Mouse (Mus musculus): ENCODE measurements at regions not wholly inside any gene's neighbourhood (a gene's known extent, or its start where the extent isn't known, plus 50 kb on each side); places are given as distances from the start of the nearest gene placed in this dataset.
A peak's percentile ranks its signal among the peaks of the same experiment; 100 is the strongest.
"Not testable (repeated sequence)": the region's sequence is repeated elsewhere in the genome, so short reads cannot be mapped to it uniquely, and the experiment has no call there.

GRCm38 (mm10) chr16:29917989-29918388 lies 146.2 kb upstream of the Hes1 start:
- 64% methylated on average over 3 of the region's 3 CpGs for whole genome bisulfite sequencing
- Histone ChIP-seq H3K4me1 (replicated peaks) (no peaks in the 10 kb centered on the region), H3K4me2 (replicated peaks) (no peak overlapping the region), H3K9ac (no peak overlapping the region), H3K9me3 (no peaks in the 10 kb centered on the region), H3K36me3 (no peaks in the 10 kb centered on the region), H3K4me3 (replicated peaks) (no peak overlapping the region), H3K27ac (no peak overlapping the region), H3K27me3 (replicated peaks) (no peaks in the 10 kb centered on the region)
- ATAC-seq: no peak

GRCm38 (mm10) chr16:29918396-29918795 lies 145.8 kb upstream of the Hes1 start:
- Histone ChIP-seq H3K9ac (no peak overlapping the region), H3K27ac (no peak overlapping the region), H3K4me1 (replicated peaks) (no peaks in the 10 kb centered on the region), H3K27me3 (replicated peaks) (no peaks in the 10 kb centered on the region), H3K36me3 (no peaks in the 10 kb centered on the region), H3K4me2 (replicated peaks) (no peak overlapping the region), H3K4me3 (replicated peaks) (no peak overlapping the region), H3K9me3 (no peaks in the 10 kb centered on the region)
- 92% methylated on average over 6 of the region's 6 CpGs for WGBS
- no peak for ATAC-seq

DNA sequence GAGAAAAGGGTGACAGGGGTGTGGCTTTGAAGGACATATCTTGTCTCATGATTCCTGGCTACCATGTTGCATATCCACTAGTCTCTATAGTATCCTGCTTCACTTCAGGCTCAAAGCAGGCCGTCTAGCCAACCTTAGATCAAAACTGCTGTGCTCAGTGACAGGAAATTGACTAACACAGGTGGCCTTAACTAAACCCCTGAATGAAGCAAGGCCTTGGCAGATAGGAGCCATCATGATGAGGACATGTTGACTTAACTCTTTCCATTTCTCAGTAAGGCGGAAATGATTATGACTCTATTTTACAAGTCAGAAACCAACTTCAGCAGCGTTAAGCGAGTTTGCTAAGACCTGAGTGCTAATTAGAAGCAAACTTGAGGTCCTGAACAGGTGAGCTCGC lies 143.2 kb upstream of the Hes1 start:
- H3K36me3 ChIP-seq: no peaks in the 10 kb centered on the region
- no peaks in the 10 kb centered on the region for H3K4me1 ChIP-seq (replicated peaks)
- H3K4me3 ChIP-seq (replicated peaks): no peak overlapping the region
- no peak overlapping the region for H3K27ac ChIP-seq
- H3K9me3 ChIP-seq: no peaks in the 10 kb centered on the region
- ATAC-seq: no peak
- H3K4me2 ChIP-seq (replicated peaks): no peak overlapping the region
- WGBS: 73% methylated on average over 5 of the region's 5 CpGs
- H3K9ac ChIP-seq: no peak overlapping the region
- no peaks in the 10 kb centered on the region for H3K27me3 ChIP-seq (replicated peaks)

DNA sequence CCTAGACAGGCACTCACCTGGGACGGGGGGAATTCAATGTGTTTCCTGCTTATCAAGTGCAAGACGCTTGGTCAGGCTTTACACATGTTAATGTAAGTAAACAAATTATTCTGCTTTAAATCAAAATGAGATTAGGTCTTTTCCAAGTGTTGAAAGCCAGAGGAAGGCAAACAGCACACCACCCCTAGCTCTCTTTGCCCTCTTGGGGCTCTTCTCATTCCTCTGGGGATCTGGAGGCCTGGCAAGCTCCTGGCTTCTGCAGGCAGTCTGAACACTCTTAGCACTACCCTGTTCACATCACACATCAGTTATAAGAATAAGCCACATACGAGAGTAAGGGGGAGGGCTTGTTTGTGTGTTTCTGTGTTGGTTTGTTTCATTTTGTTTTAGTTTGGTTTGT lies 142.8 kb upstream of the Hes1 start:
- no peak overlapping the region for H3K27ac ChIP-seq
- no peaks in the 10 kb centered on the region for H3K36me3 ChIP-seq
- no peak overlapping the region for H3K9ac ChIP-seq
- no peaks in the 10 kb centered on the region for H3K9me3 ChIP-seq
- no peak overlapping the region for H3K4me2 ChIP-seq (replicated peaks)
- no peak for ATAC-seq
- 59% methylated on average over 3 of the region's 3 CpGs for WGBS
- H3K4me3 ChIP-seq (replicated peaks): no peak overlapping the region
- H3K4me1 ChIP-seq (replicated peaks): no peaks in the 10 kb centered on the region
- no peaks in the 10 kb centered on the region for H3K27me3 ChIP-seq (replicated peaks)

GRCm38 (mm10) chr16:29927276-29927675 lies 136.9 kb upstream of the Hes1 start:
- H3K27ac ChIP-seq; ATAC-seq; H3K27me3 ChIP-seq (replicated peaks); H3K4me3 ChIP-seq (replicated peaks); H3K9me3 ChIP-seq; H3K4me2 ChIP-seq (replicated peaks); H3K36me3 ChIP-seq; H3K9ac ChIP-seq; H3K4me1 ChIP-seq (replicated peaks): not testable (repeated sequence)
- 84% methylated on average over 11 of the region's 11 CpGs for WGBS

DNA sequence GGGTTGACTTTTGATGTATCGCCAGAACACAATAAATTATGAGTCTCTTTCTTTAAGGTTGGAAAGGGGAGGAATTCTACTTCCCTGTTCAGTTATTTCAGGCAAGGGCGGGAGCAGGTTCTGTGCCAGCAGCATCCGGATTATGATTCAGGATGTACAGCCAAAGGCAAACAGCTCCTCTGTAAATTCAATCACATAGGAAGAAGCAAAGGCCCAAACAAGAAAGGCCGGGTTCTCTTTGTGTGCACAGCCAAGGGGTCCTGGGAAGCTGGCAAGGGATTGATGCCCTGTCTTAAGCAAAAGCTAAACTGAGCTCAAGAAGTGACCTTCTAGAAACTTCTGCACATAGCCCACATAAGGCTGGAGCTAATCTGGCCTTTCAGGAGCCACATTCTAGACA lies 135.9 kb upstream of the Hes1 start:
- ATAC-seq: no peak
- 89% methylated on average over 4 of the region's 4 CpGs for WGBS
- Histone ChIP-seq H3K4me1 (replicated peaks) (no peaks in the 10 kb centered on the region), H3K4me2 (replicated peaks) (no peak overlapping the region), H3K9me3 (no peaks in the 10 kb centered on the region), H3K27me3 (replicated peaks) (no peaks in the 10 kb centered on the region), H3K9ac (no peak overlapping the region), H3K36me3 (no peaks in the 10 kb centered on the region), H3K4me3 (replicated peaks) (no peak overlapping the region), H3K27ac (no peak overlapping the region)

DNA sequence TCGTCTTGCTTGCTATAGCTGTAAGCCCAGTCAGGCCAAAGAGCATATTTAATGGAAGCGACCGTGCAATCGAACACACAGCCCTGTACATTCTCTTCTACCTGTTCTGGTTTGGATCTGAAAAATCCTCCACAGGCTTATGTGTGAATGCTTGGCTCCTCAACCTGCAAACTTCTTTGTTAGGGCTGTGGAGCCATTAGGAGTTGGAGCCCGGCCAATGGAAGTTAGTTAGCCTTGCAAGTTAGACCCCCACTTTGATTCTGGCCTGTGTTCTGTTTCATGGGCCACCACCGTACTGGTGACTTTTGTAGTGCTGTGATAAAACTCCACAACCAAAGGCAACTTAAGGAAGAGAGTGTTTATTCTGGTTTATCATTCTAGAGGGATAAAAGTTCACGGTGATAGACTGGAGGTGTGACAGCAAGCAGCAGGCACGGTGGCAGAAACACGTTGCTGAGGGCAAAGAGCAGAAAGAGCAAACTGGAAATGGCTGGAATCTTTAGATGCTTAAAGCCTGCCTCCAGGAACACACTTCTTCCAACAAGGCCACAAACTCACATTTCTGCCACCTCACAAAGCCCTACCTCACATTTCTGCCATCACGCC lies 132.3 kb upstream of the Hes1 start:
- ATAC-seq: peak; percentile 62
- 68% methylated on average over 10 of the region's 10 CpGs for WGBS
- Histone ChIP-seq H3K9me3 (no peaks in the 10 kb centered on the region), H3K4me2 (replicated peaks) (no peak overlapping the region), H3K4me3 (replicated peaks) (no peak overlapping the region), H3K27me3 (replicated peaks) (no peaks in the 10 kb centered on the region), H3K4me1 (replicated peaks) (no peaks in the 10 kb centered on the region), H3K27ac (peak overlapping the region; percentile 23; the same call in 1 of the 2 replicates), H3K36me3 (no peaks in the 10 kb centered on the region), H3K9ac (no peak overlapping the region)

DNA sequence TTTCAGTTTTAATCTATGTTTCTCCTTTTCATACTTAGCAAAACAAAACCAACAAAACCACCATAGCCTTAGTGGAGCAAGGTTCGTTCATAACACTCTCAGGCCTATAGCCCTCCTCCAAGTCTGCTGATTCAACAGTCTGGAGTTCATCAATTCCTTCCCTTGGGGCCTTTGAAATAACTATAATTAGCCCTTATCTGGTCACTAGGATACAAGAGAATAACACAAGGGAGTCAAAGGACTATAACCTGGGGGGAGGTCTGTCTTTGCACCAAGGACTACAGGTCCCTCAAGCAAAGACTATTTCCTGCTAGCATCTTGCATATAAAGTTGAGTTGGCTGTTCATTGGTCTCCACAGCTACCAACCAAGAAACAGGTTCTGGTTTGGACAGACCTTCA lies 129.5 kb upstream of the Hes1 start:
- no peaks in the 10 kb centered on the region for H3K36me3 ChIP-seq
- ATAC-seq: peak; percentile 67
- no peaks in the 10 kb centered on the region for H3K9me3 ChIP-seq
- no peaks in the 10 kb centered on the region for H3K27me3 ChIP-seq (replicated peaks)
- no peak overlapping the region for H3K4me3 ChIP-seq (replicated peaks)
- no peaks in the 10 kb centered on the region for H3K4me1 ChIP-seq (replicated peaks)
- no peak overlapping the region for H3K27ac ChIP-seq
- WGBS: 39% methylated on average over 1 of the region's 1 CpGs
- H3K9ac ChIP-seq: no peak overlapping the region
- no peak overlapping the region for H3K4me2 ChIP-seq (replicated peaks)

DNA sequence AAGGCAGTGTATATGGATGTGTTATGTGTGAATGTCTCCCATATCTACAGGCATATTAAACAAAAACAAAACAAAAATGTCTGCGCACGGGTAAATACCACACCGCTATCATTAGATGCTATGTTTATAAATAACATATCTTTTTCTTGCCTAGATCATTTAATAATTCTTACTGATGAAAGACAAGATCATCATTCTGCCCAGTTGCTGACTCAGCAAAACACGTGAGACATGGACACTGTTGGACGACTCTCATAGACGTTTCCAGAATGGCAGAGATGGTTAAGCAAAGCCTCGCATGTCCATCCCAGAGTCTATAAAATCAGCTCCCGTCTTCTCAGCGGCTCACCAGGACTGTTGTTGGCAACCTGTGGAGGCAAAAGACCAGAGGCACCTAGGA lies 125.5 kb upstream of the Hes1 start:
- no peaks in the 10 kb centered on the region for H3K9me3 ChIP-seq

GRCm38 (mm10) chr16:29939331-29939850 lies 124.8 kb upstream of the Hes1 start:
- Histone ChIP-seq H3K27ac (no peak overlapping the region), H3K4me2 (replicated peaks) (no peak overlapping the region), H3K9ac (no peak overlapping the region), H3K4me1 (replicated peaks) (peaks cover 6% of the 10 kb centered on the region), H3K9me3 (no peaks in the 10 kb centered on the region), H3K27me3 (replicated peaks) (no peaks in the 10 kb centered on the region), H3K36me3 (no peaks in the 10 kb centered on the region), H3K4me3 (replicated peaks) (no peak overlapping the region)
- 91% methylated on average over 8 of the region's 8 CpGs for WGBS
- no peak for ATAC-seq

More for the DNA sequence above, 125.5 kb upstream of the Hes1 start:
- Histone ChIP-seq H3K9ac (no peak overlapping the region), H3K27ac (no peak overlapping the region), H3K36me3 (no peaks in the 10 kb centered on the region), H3K27me3 (replicated peaks) (no peaks in the 10 kb centered on the region), H3K4me2 (replicated peaks) (no peak overlapping the region), H3K4me1 (replicated peaks) (no peaks in the 10 kb centered on the region), H3K4me3 (replicated peaks) (no peak overlapping the region)
- WGBS: 92% methylated on average over 9 of the region's 9 CpGs
- no peak for ATAC-seq

DNA sequence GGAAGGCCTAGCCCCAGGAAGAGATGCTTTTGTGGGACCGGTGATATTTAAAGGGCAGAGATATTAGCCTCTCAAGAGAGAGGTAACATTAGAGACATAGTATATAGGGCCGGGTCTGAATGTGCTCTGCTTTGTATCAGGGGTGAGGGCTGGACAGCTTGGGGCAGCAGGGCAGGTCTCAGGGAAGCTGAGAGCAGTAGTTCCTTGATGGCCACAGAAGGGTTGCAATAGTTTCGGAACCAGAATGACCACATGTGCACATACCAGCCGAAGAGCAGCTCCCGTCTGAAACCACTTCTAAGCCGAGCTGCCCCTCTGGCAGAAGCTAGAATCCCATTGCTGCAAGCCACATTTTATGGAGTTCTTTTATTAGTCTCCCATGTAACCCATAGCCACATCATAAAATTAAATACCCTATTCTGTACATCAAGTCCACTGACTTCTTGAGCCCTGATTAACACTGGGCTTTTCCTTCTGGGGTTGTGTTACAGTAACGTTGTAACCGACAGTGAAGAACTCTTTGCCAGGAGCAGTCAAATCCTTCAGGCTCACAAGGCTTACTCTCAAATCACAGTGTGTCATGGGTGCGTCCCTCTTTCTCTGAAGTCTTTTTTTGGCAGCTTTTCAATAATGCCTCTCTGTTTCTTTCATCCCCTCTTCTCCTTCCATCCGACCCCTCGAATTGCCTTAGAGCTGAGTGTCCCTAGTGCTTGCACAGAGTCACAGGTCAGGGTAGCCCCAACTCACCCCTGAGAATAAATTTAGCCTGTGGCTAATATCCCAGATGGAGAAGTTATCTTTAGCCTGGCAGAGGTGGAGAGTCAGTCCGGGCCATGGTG lies 124.1 kb upstream of the Hes1 start:
- no peaks in the 10 kb centered on the region for H3K36me3 ChIP-seq
- H3K9ac ChIP-seq: no peak overlapping the region
- H3K9me3 ChIP-seq: no peaks in the 10 kb centered on the region
- H3K4me1 ChIP-seq (replicated peaks): peaks cover 13% of the 10 kb centered on the region
- no peak overlapping the region for H3K4me2 ChIP-seq (replicated peaks)
- H3K27ac ChIP-seq: no peak overlapping the region
- ATAC-seq: no peak
- H3K27me3 ChIP-seq (replicated peaks): no peaks in the 10 kb centered on the region
- 62% methylated on average over 12 of the region's 12 CpGs for whole genome bisulfite sequencing
- H3K4me3 ChIP-seq (replicated peaks): no peak overlapping the region

DNA sequence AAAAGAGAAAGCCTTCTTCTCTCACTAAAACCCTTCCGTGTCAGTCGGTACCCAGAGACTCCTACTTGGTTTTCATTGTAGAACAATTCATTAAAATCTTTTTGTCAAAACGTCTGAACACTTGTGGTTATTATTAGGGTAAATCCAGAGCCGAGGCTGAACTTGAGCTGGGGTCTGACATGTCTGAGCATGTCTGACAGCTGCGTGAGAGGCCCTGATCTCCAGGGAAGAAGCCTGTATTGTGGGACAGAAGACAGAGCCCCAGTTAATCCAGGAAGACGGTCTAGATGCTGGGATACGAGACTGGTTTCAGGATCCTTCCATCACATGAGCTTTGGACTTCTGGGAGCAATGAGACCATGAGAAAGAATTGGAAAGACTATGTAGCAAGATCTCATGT lies 122.1 kb upstream of the Hes1 start:
- Histone ChIP-seq H3K4me2 (replicated peaks) (no peak overlapping the region), H3K9ac (no peak overlapping the region), H3K27ac (no peak overlapping the region), H3K27me3 (replicated peaks) (no peaks in the 10 kb centered on the region), H3K9me3 (no peaks in the 10 kb centered on the region), H3K4me1 (replicated peaks) (peaks cover 30% of the 10 kb centered on the region), H3K4me3 (replicated peaks) (no peak overlapping the region), H3K36me3 (no peaks in the 10 kb centered on the region)
- no peak for ATAC-seq
- WGBS: 71% methylated on average over 7 of the region's 7 CpGs
